Mouse (Mus musculus) lung, postnatal 0 days (tissue): ENCODE data around the gene Pard3.

Experiments used
- CTCF ChIP-seq: IDR thresholded peaks from 2 replicates; pipeline ENCODE4 v1.5.1; 2016; ENCODE audit warnings: antibody characterized with exemption, mild to moderate bottlenecking
- EP300 ChIP-seq: IDR thresholded peaks from 2 replicates; pipeline ENCODE4 v1.6.1; 2016; ENCODE audit warnings: antibody characterized with exemption, mild to moderate bottlenecking, control low read depth

GRCm38 (mm10) chr8:127184025-127184424 lies 120.3 kb downstream of the Pard3 start:
- TF ChIP-seq CTCF (no peak), EP300 (no peak)
